ENCODE assay signal across 13 mouse cellular contexts in the genomic region with DNA sequence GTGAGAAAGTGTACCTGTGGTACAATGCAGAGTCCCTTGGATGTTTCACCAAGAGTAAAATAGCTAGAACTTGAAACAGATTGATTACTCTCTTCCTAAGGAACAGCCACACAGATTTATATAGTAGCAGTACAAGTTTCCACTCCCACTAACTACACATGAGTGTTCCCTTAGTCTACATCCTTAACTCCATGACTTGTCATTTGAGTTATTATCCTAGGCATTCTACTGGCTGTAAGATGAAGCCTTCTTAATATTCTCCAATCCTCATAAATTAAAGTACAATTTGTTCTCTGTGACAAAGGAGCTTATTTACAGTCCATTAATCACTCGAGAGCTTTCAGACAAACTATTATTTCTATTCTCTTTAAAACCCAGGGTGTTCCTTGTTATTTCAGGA.
"Had no signal": no experiment of that assay in that cellular context is flagged by ENCODE, and none has a peak within 500 bp of the region (broad histone marks: within the 10 kb centered on the region; RNA-seq: fewer than 3 reads in every experiment).

No protein-coding gene starts in this region.

- H3K4me1 ChIP-seq: midbrain, embryonic 13.5 days; midbrain, embryonic 15.5 days; neural tube, embryonic 12.5 days; stomach, embryonic 15.5 days had no signal

- H3K27ac ChIP-seq: midbrain, embryonic 13.5 days; midbrain, embryonic 15.5 days; neural tube, embryonic 12.5 days; stomach, embryonic 15.5 days; stomach, postnatal 0 days had no signal

- H3K27me3 ChIP-seq: midbrain, embryonic 13.5 days; midbrain, embryonic 15.5 days; neural tube, embryonic 12.5 days; stomach, embryonic 15.5 days had no signal

- H3K4me2 ChIP-seq: lung, embryonic 14.5 days; midbrain, embryonic 11.5 days; midbrain, embryonic 13.5 days; midbrain, embryonic 15.5 days; neural tube, embryonic 12.5 days; stomach, embryonic 15.5 days had no signal

- H3K9ac ChIP-seq: lung, embryonic 14.5 days; midbrain, embryonic 13.5 days; midbrain, embryonic 15.5 days; neural tube, embryonic 12.5 days; stomach, embryonic 15.5 days had no signal

- H3K36me3 ChIP-seq: midbrain, embryonic 13.5 days; midbrain, embryonic 15.5 days; neural tube, embryonic 12.5 days; stomach, embryonic 15.5 days had no signal

- H3K4me3 ChIP-seq: midbrain, embryonic 13.5 days; midbrain, embryonic 15.5 days; neural tube, embryonic 12.5 days; stomach, embryonic 15.5 days had no signal

- ATAC-seq: midbrain, embryonic 13.5 days; midbrain, embryonic 15.5 days had no signal

- H3K9me3 ChIP-seq: midbrain, embryonic 13.5 days; midbrain, embryonic 15.5 days; neural tube, embryonic 12.5 days; stomach, embryonic 15.5 days had no signal

- DNase-seq: lung, adult 18-20 months; lung, embryonic 14.5 days; lung, postnatal 10 days; lung, postnatal 4 days; right cerebral cortex, postnatal 14 days; thymus, postnatal 14 days; thymus, postnatal 36 days had no signal
